Mouse (Mus musculus): ENCODE results near the gene Ugt1a8. TPM values are rescaled to one million over a fixed set of nuclear protein-coding genes. Genes with fewer than 3 reads are reported as not detected.
"Not testable (repeated sequence)": the region's sequence is repeated elsewhere in the genome, so short reads cannot be mapped to it uniquely, and the experiment has no call there.

Gene Ugt1a8
- not detected in 2 replicates for polyA plus RNA-seq (2012; ENCODE audit: insufficient read depth, low replicate concordance)

DNA sequence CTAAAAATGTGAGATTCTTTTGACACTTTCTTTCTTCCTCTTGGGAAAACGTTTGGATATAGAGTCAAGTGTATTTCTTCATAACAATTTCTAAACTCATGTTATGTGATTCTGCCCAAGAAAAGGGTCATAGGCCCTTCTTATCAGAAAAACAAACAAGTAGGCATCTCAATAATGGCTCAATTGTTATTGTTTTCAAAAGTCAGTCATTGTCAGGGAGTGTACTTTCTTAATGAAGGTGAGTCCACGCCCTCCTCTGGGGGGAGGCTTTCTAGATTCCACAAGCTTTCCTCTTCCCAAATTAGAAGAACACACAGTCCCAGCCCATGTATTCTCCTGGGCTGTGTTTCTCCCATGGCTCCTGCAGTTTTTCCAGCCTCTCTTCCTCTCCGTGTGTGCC, at the start of gene Ugt1a8:
TSS of gene Ugt1a8 (plus strand) at position 301 of the 400 bp plus-strand sequence.
- Histone ChIP-seq H3K9me3 (no peaks in the 10 kb centered on the region), H3K36me3 (replicated peaks; ENCODE audit: low read length) (no peaks in the 10 kb centered on the region), H3K27me3 (replicated peaks) (peaks cover 9% of the 10 kb centered on the region), H3K4me3 (replicated peaks) (no peak within 1 kb of the TSS), H3K4me1 (peaks cover 3% of the 10 kb centered on the region; the same call in 1 of the 2 replicates)
- TF ChIP-seq FLI1 (IDR thresholded peaks at IDR 0.05; ENCODE audit: low read length) (no peak), GATA1 (IDR thresholded peaks at IDR 0.05; ENCODE audit: borderline replicate concordance, low read length) (no peak)

GRCm38 (mm10) chr1:88043044-88043443, 44.6 kb upstream of the Ugt1a8 start:
- H3K27me3 ChIP-seq (replicated peaks); H3K36me3 ChIP-seq (replicated peaks; ENCODE audit: low read length); H3K4me1 ChIP-seq; H3K4me3 ChIP-seq (replicated peaks); H3K9me3 ChIP-seq: not testable (repeated sequence)

DNA sequence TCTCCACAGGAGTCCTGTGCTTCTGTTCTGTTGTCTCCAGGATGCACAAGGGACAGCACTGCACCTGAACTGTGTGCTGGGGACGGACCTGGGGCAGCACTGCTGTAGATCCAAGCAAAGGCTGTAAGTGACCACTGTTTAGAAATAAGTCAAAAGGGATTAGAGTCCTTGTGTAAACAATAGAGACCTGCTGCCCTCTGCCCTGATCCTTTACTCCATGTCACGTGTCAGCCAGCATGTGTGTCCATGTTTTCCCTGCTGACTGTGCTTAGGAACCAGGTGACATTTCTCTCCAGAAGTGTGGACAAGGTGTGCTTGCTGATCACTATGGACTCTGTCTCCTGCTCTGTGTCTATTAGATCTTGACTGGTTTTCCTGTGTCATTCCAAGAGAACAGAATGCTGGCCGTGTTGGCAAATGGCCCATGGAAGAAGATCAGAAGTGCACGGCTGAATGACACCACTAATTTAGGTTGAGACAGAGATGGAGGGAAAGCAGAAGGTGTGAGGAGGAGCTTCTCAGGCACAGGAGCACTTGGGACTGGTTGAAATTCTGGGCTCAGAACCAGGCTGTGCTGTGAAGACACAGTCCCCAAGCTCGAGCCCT, 42.7 kb upstream of the Ugt1a8 start:
- H3K36me3 ChIP-seq (replicated peaks; ENCODE audit: low read length); H3K9me3 ChIP-seq; H3K27me3 ChIP-seq (replicated peaks); H3K4me3 ChIP-seq (replicated peaks); H3K4me1 ChIP-seq: not testable (repeated sequence)

- H3K9me3 ChIP-seq; H3K36me3 ChIP-seq (replicated peaks; ENCODE audit: low read length); H3K4me3 ChIP-seq (replicated peaks); H3K27me3 ChIP-seq (replicated peaks); H3K4me1 ChIP-seq: not testable (repeated sequence)
These were observed 40.2 kb upstream of the Ugt1a8 start for GRCm38 (mm10) chr1:88047408-88047807.

- no peak for TF ChIP-seq GATA1 (IDR thresholded peaks at IDR 0.05; ENCODE audit: borderline replicate concordance, low read length)
- no peak for TF ChIP-seq FLI1 (IDR thresholded peaks at IDR 0.05; ENCODE audit: low read length)
- H3K9me3 ChIP-seq: no peaks in the 10 kb centered on the region
- H3K4me1 ChIP-seq: no peaks in the 10 kb centered on the region
- H3K36me3 ChIP-seq (replicated peaks; ENCODE audit: low read length): no peaks in the 10 kb centered on the region
- no peak within 1 kb of the TSS for H3K4me3 ChIP-seq (replicated peaks)
- peaks cover 4% of the 10 kb centered on the region for H3K27me3 ChIP-seq (replicated peaks)
These were observed 32.5 kb upstream of the Ugt1a8 start, which contains the start of gene Ugt1a10 for GRCm38 (mm10) chr1:88055088-88055487. Ugt1a10 (plus strand) TSS chr1:88055388.

DNA sequence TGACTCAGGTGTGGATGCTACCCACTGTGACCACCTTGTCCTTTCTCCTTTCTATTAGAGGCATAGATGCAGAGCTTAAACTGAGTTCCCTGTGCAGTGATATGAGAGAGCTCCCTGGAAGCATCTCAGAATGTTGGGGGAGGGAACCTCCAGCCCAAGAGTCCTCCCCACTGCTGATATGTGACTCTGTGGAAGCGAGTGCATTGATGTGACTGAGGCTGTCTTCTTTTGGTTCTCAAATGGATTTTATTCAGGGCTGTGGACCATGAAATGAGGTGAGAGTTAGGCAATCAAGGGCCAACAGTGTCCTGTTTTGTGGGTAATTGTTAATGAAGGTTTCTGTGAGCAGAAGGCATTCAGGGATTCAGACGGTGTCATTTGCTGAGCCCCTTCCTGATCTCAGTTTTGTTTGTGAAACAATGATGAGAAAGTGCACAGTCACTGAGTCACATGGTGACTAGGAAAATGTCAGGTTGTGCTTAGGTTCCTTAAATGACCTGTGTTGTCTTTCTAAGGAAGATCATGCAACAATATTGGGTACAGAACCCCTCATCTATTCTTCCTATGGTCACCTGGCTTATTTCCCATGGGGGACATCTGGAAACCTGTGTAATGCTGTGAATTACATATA, 21.0 kb upstream of the Ugt1a8 start:
- H3K4me3 ChIP-seq (replicated peaks); H3K27me3 ChIP-seq (replicated peaks); H3K9me3 ChIP-seq; H3K36me3 ChIP-seq (replicated peaks; ENCODE audit: low read length); H3K4me1 ChIP-seq: not testable (repeated sequence)

DNA sequence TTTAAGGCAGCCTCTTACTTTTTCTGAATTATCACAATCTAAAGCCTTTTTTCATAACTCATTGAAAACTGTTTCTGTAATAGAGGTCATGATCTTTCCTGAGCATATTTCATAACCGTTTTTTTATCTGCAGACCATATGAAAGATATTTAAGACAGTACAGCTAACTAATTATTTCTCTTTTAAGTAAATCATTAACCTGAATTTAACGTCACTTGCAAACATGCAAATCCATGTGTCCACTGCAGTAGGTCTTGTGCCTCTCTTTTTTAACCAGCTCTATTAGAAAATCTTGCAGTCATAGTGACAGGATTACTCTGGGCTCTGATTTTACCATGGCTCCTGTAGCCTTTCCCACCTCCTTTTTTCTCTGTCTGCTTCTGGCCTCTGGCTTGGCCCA, 17.1 kb upstream of the Ugt1a8 start, which contains the start of gene Ugt1a9:
TSS of gene Ugt1a9 (plus strand) at position 306 of the 400 bp plus-strand sequence.
- no peak for TF ChIP-seq FLI1 (IDR thresholded peaks at IDR 0.05; ENCODE audit: low read length)
- TF ChIP-seq GATA1 (IDR thresholded peaks at IDR 0.05; ENCODE audit: borderline replicate concordance, low read length): no peak
- no peaks in the 10 kb centered on the region for H3K9me3 ChIP-seq

GRCm38 (mm10) chr1:88070902-88071301, 16.7 kb upstream of the Ugt1a8 start:
- peaks cover 4% of the 10 kb centered on the region for H3K27me3 ChIP-seq (replicated peaks)
- no peaks in the 10 kb centered on the region for H3K36me3 ChIP-seq (replicated peaks; ENCODE audit: low read length)
- no peak for TF ChIP-seq GATA1 (IDR thresholded peaks at IDR 0.05; ENCODE audit: borderline replicate concordance, low read length)
- no peak for TF ChIP-seq FLI1 (IDR thresholded peaks at IDR 0.05; ENCODE audit: low read length)
- no peaks in the 10 kb centered on the region for H3K9me3 ChIP-seq
- H3K4me1 ChIP-seq: no peaks in the 10 kb centered on the region
- no peak overlapping the region for H3K4me3 ChIP-seq (replicated peaks)

More for the DNA sequence above, 17.1 kb upstream of the Ugt1a8 start, which contains the start of gene Ugt1a9:
- H3K4me1 ChIP-seq: no peaks in the 10 kb centered on the region
- no peaks in the 10 kb centered on the region for H3K36me3 ChIP-seq (replicated peaks; ENCODE audit: low read length)
- no peak within 1 kb of the TSS for H3K4me3 ChIP-seq (replicated peaks)
- H3K27me3 ChIP-seq (replicated peaks): peaks cover 4% of the 10 kb centered on the region

DNA sequence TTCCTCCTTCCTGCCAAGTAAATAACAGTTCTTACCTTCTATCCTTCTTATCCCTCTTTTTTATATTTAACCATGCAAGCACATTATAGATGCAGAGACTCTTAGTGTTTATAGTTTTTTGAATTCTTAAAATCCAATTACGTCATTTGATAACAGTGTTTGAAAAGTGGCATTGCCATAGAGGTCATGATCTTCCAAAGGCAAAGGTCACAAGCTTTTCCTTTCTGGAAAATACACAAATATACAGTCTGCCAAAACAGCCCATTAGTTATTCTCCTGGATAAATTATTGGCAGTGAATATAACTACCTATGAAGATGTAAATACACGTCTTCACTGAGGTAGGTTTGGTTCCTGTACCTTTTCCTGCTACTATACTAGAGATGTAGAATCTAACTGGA, 13.1 kb upstream of the Ugt1a8 start:
- no peaks in the 10 kb centered on the region for H3K36me3 ChIP-seq (replicated peaks; ENCODE audit: low read length)
- TF ChIP-seq GATA1 (IDR thresholded peaks at IDR 0.05; ENCODE audit: borderline replicate concordance, low read length): no peak
- no peak for TF ChIP-seq FLI1 (IDR thresholded peaks at IDR 0.05; ENCODE audit: low read length)
- no peaks in the 10 kb centered on the region for H3K9me3 ChIP-seq

GRCm38 (mm10) chr1:88077128-88077527, 10.5 kb upstream of the Ugt1a8 start:
- TF ChIP-seq FLI1 (IDR thresholded peaks at IDR 0.05; ENCODE audit: low read length) (no peak), GATA1 (IDR thresholded peaks at IDR 0.05; ENCODE audit: borderline replicate concordance, low read length) (no peak)
- Histone ChIP-seq H3K36me3 (replicated peaks; ENCODE audit: low read length) (no peaks in the 10 kb centered on the region), H3K27me3 (replicated peaks) (peaks cover 3% of the 10 kb centered on the region), H3K9me3 (no peaks in the 10 kb centered on the region), H3K4me1 (peaks cover 8% of the 10 kb centered on the region), H3K4me3 (replicated peaks) (no peak overlapping the region)

More for the DNA sequence above, 13.1 kb upstream of the Ugt1a8 start:
- Histone ChIP-seq H3K27me3 (replicated peaks) (peaks cover 4% of the 10 kb centered on the region), H3K4me1 (peaks cover 8% of the 10 kb centered on the region), H3K4me3 (replicated peaks) (no peak overlapping the region)

GRCm38 (mm10) chr1:88081670-88082069, 5.9 kb upstream of the Ugt1a8 start:
- Histone ChIP-seq H3K4me3 (replicated peaks) (no peak overlapping the region), H3K9me3 (no peaks in the 10 kb centered on the region), H3K36me3 (replicated peaks; ENCODE audit: low read length) (no peaks in the 10 kb centered on the region), H3K27me3 (replicated peaks) (peaks cover 2% of the 10 kb centered on the region), H3K4me1 (peaks cover 8% of the 10 kb centered on the region)
- TF ChIP-seq FLI1 (IDR thresholded peaks at IDR 0.05; ENCODE audit: low read length) (no peak), GATA1 (IDR thresholded peaks at IDR 0.05; ENCODE audit: borderline replicate concordance, low read length) (no peak)
